Mouse (Mus musculus) thymus, adult 2 months (tissue): ENCODE data around the gene Fam81b. TPM values are rescaled to one million over a fixed set of nuclear protein-coding genes. Genes with fewer than 3 reads are reported as not detected.

ENCODE experiments used
- DNase-seq: peaks from one replicate; pipeline ENCODE4 v3.0.0; 2021
- H3K27ac ChIP-seq: fragments of 200-500 bp; 2 replicates; pipeline ENCODE4 v1.5.1; 2012; ENCODE audit warnings: low read length, control low read depth; ENCODE audit not compliant: control insufficient read depth, insufficient read depth
- H3K27me3 ChIP-seq: fragments of 200-500 bp; 2 replicates; pipeline ENCODE4 v1.6.1; 2012; ENCODE audit warnings: mild to moderate bottlenecking, low read length, moderate library complexity, mixed read lengths; ENCODE audit not compliant: control insufficient read depth, insufficient read depth
- H3K36me3 ChIP-seq: fragments of 200-500 bp; 2 replicates; pipeline ENCODE4 v1.6.1; 2012; ENCODE audit warnings: mild to moderate bottlenecking, low read length, moderate library complexity; ENCODE audit not compliant: control insufficient read depth, insufficient read depth
- H3K4me1 ChIP-seq: fragments of 200-500 bp; replicated peaks from 2 replicates; pipeline ENCODE4 v1.6.1; 2012; ENCODE audit warnings: low read length; ENCODE audit not compliant: control insufficient read depth, insufficient read depth
- H3K4me3 ChIP-seq: fragments of 200-500 bp; 2 replicates; pipeline ENCODE4 v1.5.1; 2012; ENCODE audit warnings: mild to moderate bottlenecking, low read length, control low read depth, moderate library complexity; ENCODE audit not compliant: control insufficient read depth, insufficient read depth
- CTCF ChIP-seq: fragments of 200-500 bp; IDR thresholded peaks from 2 replicates; pipeline ENCODE4 v1.5.1; 2012; ENCODE audit warnings: mild to moderate bottlenecking, control low read depth, low read length, moderate library complexity, borderline replicate concordance; ENCODE audit not compliant: control insufficient read depth, poor library complexity, insufficient read depth; ENCODE audit errors: extremely low read depth
- POLR2A ChIP-seq: fragments of 200-500 bp; IDR thresholded peaks from 2 replicates; pipeline ENCODE4 v1.6.1; 2012; ENCODE audit warnings: mild to moderate bottlenecking, low read length, control low read depth, moderate library complexity; ENCODE audit not compliant: control insufficient read depth, poor library complexity, insufficient read depth; ENCODE audit errors: extremely low read depth
- WGBS: fragments of 180-500 bp; shearing (Covaris S2); methylation state at CpG from one replicate; pipeline ENCODE4 v1.1.7; 2018; 5-methylcytosine and 5-hydroxymethylcytosine counted together
- polyA plus RNA-seq: library from polyadenylated mRNA; depleted of rRNA; stranded (reverse); fragments of >200 nt; gene quantifications from 2 replicates; pipeline ENCODE4 v1.2.3, GENCODE M21; 2012

Gene Fam81b
- polyA plus RNA-seq, 1 experiment: not detected

GRCm38 (mm10) chr13:76304201-76304600 lies 671 bp downstream of the Fam81b start:
- no peak overlapping the region for H3K27ac ChIP-seq
- no peak overlapping the region for H3K4me3 ChIP-seq
- no peaks in the 10 kb centered on the region for H3K4me1 ChIP-seq
- no peaks in the 10 kb centered on the region for H3K36me3 ChIP-seq
- DNase-seq: no peak
- TF ChIP-seq POLR2A (no peak), CTCF (no peak)
- WGBS: 89% methylated on average over 1 of the region's 1 CpGs
- no peaks in the 10 kb centered on the region for H3K27me3 ChIP-seq

- H3K4me1 ChIP-seq: no peaks in the 10 kb centered on the region
- WGBS: 100% methylated on average over 1 of the region's 1 CpGs
- H3K27ac ChIP-seq: no peak overlapping the region
- no peak for TF ChIP-seq CTCF
- TF ChIP-seq POLR2A: no peak
- H3K4me3 ChIP-seq: no peak overlapping the region
- no peaks in the 10 kb centered on the region for H3K27me3 ChIP-seq
- no peaks in the 10 kb centered on the region for H3K36me3 ChIP-seq
- DNase-seq: no peak
Observed at GRCm38 (mm10) chr13:76303160-76303559, 1.7 kb downstream of the Fam81b start.

- Histone ChIP-seq H3K36me3 (no peaks in the 10 kb centered on the region), H3K27ac (no peak overlapping the region)
Observed at GRCm38 (mm10) chr13:76302056-76302455, 2.8 kb downstream of the Fam81b start.

GRCm38 (mm10) chr13:76292050-76292449 lies 12.8 kb downstream of the Fam81b start:
- TF ChIP-seq POLR2A (no peak), CTCF (no peak)
- DNase-seq: no peak
- H3K27ac ChIP-seq: no peak overlapping the region
- no peaks in the 10 kb centered on the region for H3K4me1 ChIP-seq
- no peaks in the 10 kb centered on the region for H3K27me3 ChIP-seq
- no peaks in the 10 kb centered on the region for H3K36me3 ChIP-seq
- WGBS: 94% methylated on average over 4 of the region's 4 CpGs
- no peak overlapping the region for H3K4me3 ChIP-seq

More at GRCm38 (mm10) chr13:76302056-76302455, 2.8 kb downstream of the Fam81b start:
- TF ChIP-seq POLR2A (no peak), CTCF (no peak)
- no peak overlapping the region for H3K4me3 ChIP-seq
- H3K4me1 ChIP-seq: no peaks in the 10 kb centered on the region
- DNase-seq: no peak
- 92% methylated on average over 2 of the region's 2 CpGs for WGBS
- no peaks in the 10 kb centered on the region for H3K27me3 ChIP-seq

GRCm38 (mm10) chr13:76284597-76284996 lies 20.3 kb downstream of the Fam81b start:
- no peak for TF ChIP-seq POLR2A
- no peak for TF ChIP-seq CTCF
- Histone ChIP-seq H3K4me1 (no peaks in the 10 kb centered on the region), H3K4me3 (no peak overlapping the region), H3K27me3 (no peaks in the 10 kb centered on the region), H3K36me3 (no peaks in the 10 kb centered on the region), H3K27ac (no peak overlapping the region)
- WGBS: 97% methylated on average over 3 of the region's 3 CpGs
- DNase-seq: no peak

- H3K27ac ChIP-seq: no peak overlapping the region
- no peak for TF ChIP-seq POLR2A
- TF ChIP-seq CTCF: no peak
- DNase-seq: no peak
- no peak overlapping the region for H3K4me3 ChIP-seq
- H3K27me3 ChIP-seq: no peaks in the 10 kb centered on the region
- H3K4me1 ChIP-seq: no peaks in the 10 kb centered on the region
- no peaks in the 10 kb centered on the region for H3K36me3 ChIP-seq
- WGBS: 88% methylated on average over 5 of the region's 5 CpGs
Observed at GRCm38 (mm10) chr13:76264361-76265026, 40.4 kb downstream of the Fam81b start.

- 82% methylated on average over 1 of the region's 1 CpGs for WGBS
- no peaks in the 10 kb centered on the region for H3K4me1 ChIP-seq
- H3K4me3 ChIP-seq: no peak overlapping the region
- TF ChIP-seq POLR2A (no peak), CTCF (no peak)
- no peak for DNase-seq
- H3K27me3 ChIP-seq: no peaks in the 10 kb centered on the region
- no peaks in the 10 kb centered on the region for H3K36me3 ChIP-seq
- H3K27ac ChIP-seq: no peak overlapping the region
Observed at GRCm38 (mm10) chr13:76258766-76259165, 46.1 kb downstream of the Fam81b start.

GRCm38 (mm10) chr13:76256350-76256749 lies 48.5 kb downstream of the Fam81b start:
- no peak overlapping the region for H3K4me3 ChIP-seq
- no peaks in the 10 kb centered on the region for H3K36me3 ChIP-seq
- WGBS: 20% methylated on average over 3 of the region's 3 CpGs
- H3K27ac ChIP-seq: no peak overlapping the region
- TF ChIP-seq POLR2A: no peak
- TF ChIP-seq CTCF: no peak
- H3K27me3 ChIP-seq: no peaks in the 10 kb centered on the region
- no peak for DNase-seq
- H3K4me1 ChIP-seq: no peaks in the 10 kb centered on the region
